Mouse (Mus musculus): ENCODE measurements at regions not wholly inside any gene's neighbourhood (a gene's known extent, or its start where the extent isn't known, plus 50 kb on each side); places are given as distances from the start of the nearest gene placed in this dataset.

DNA sequence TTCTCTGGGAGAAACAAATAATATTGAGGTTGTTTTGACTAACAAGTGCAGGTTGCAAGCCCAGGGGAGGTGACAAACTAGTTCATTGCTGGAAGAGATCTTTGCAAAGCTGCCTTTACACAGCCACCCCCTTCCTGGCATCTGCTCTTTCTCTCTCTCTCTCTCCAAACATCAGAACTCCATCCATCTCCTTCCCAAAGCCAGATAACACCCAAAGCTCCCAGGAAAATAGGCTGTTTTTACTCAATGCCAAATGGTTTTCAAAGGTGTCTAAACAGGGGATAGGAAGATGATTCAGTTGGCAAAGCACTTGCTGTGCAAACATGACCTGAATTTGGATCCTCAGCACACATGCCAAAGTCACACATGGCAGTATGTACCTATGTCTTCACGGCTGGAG, 133.9 kb downstream of the Chst1 start:
- Histone ChIP-seq H3K9me3 (replicated peaks) (no peaks in the 10 kb centered on the region; the same call in 1 of the 2 replicates), H3K9ac (no peak overlapping the region), H3K4me1 (replicated peaks) (no peaks in the 10 kb centered on the region), H3K27ac (ENCODE audit: poor library complexity, severe bottlenecking) (no peak overlapping the region), H3K36me3 (no peaks in the 10 kb centered on the region), H3K4me3 (no peak overlapping the region), H3K27me3 (replicated peaks) (peaks cover 4% of the 10 kb centered on the region; the same call in 1 of the 2 replicates), H3K4me2 (no peak overlapping the region)
- no peak for ATAC-seq (ENCODE audit: insufficient number of reproducible peaks, low FRiP score)
- WGBS: 87% methylated on average over 1 of the region's 1 CpGs

DNA sequence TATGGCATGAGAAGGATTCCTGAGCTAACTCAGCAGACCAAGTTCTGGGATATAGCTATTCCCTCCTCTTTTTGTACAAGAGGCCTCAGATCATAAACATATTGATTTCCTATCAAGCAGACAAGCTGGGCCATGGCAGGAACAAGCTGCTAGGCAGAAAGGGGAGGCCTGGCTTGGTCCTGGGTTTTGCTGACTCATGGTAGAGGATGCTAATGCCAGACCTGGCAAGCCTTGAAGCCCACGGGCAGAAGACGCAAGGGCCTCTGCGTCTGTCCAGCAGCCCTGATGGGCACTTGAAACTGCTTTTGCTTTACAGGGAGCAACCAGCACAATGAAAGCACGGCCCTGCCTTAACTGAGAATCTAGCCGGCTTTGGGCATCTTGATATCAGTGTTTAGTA, 136.3 kb downstream of the Chst1 start:
- Histone ChIP-seq H3K27me3 (replicated peaks) (peaks cover 4% of the 10 kb centered on the region; the same call in 1 of the 2 replicates), H3K4me3 (no peak overlapping the region), H3K4me2 (no peak overlapping the region), H3K36me3 (no peaks in the 10 kb centered on the region), H3K27ac (ENCODE audit: poor library complexity, severe bottlenecking) (no peak overlapping the region), H3K9ac (no peak overlapping the region), H3K4me1 (replicated peaks) (0 out of 2 replicates have a peak, but pooled peaks cover 7% of the 10 kb centered on the region), H3K9me3 (replicated peaks) (no peaks in the 10 kb centered on the region; the same call in 1 of the 2 replicates)
- 72% methylated on average over 5 of the region's 5 CpGs for WGBS
- ATAC-seq (ENCODE audit: insufficient number of reproducible peaks, low FRiP score): no peak

DNA sequence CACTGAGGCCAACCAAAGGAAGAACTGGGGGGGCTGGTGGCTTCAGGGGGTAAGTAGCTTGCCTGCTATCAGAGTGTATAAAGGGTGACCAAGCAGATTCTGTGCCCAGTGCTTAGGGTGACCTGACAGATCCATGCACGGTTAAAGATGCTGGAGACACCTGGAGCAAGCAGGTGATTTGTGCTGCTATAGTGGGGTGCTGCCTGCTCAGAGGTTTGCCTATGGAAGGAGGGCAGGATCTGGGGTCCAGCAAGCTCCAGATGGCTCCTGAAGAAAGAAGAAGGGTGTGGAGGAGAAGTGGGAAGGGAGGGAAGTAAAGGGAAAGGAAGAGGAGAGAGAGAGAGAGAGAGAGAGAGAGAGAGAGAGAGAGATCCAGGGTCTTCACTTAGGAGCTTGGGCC, 137.8 kb downstream of the Chst1 start:
- no peak for ATAC-seq (ENCODE audit: insufficient number of reproducible peaks, low FRiP score)
- no peaks in the 10 kb centered on the region for H3K36me3 ChIP-seq
- no peak overlapping the region for H3K4me3 ChIP-seq
- no peak overlapping the region for H3K4me2 ChIP-seq
- H3K4me1 ChIP-seq (replicated peaks): peaks cover 13% of the 10 kb centered on the region; the same call in 1 of the 2 replicates
- no peak overlapping the region for H3K9ac ChIP-seq
- H3K9me3 ChIP-seq (replicated peaks): no peaks in the 10 kb centered on the region; the same call in 1 of the 2 replicates
- 78% methylated on average over 1 of the region's 1 CpGs for WGBS
- no peak overlapping the region for H3K27ac ChIP-seq (ENCODE audit: poor library complexity, severe bottlenecking)
- peaks cover 4% of the 10 kb centered on the region; the same call in 1 of the 2 replicates for H3K27me3 ChIP-seq (replicated peaks)

DNA sequence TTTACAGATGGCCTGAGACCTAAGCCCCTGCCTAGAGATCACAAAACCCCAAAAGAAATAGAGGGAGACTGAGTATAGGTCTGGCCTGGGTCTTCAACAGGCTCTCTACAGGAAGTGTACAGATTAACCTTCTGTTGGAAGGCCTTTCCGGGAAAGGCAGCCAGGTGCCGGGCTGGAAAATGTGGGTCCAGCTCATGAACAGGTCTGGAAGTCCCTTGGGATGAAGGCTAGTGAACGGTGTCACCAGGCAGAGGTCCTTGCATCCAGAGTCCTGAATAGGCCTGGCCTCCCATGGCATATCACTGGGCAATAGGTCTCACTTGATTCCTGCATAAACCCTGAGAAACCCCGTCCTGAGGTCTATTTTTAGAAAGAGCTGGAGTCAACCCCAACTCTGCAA, 140.1 kb downstream of the Chst1 start:
- Histone ChIP-seq H3K36me3 (no peaks in the 10 kb centered on the region), H3K4me3 (no peak overlapping the region), H3K27me3 (replicated peaks) (peaks cover 4% of the 10 kb centered on the region; the same call in 1 of the 2 replicates), H3K4me1 (replicated peaks) (peaks cover 24% of the 10 kb centered on the region), H3K4me2 (no peak overlapping the region), H3K27ac (ENCODE audit: poor library complexity, severe bottlenecking) (no peak overlapping the region), H3K9ac (no peak overlapping the region), H3K9me3 (replicated peaks) (no peaks in the 10 kb centered on the region)
- no peak for ATAC-seq (ENCODE audit: insufficient number of reproducible peaks, low FRiP score)
- 57% methylated on average over 4 of the region's 4 CpGs for WGBS

DNA sequence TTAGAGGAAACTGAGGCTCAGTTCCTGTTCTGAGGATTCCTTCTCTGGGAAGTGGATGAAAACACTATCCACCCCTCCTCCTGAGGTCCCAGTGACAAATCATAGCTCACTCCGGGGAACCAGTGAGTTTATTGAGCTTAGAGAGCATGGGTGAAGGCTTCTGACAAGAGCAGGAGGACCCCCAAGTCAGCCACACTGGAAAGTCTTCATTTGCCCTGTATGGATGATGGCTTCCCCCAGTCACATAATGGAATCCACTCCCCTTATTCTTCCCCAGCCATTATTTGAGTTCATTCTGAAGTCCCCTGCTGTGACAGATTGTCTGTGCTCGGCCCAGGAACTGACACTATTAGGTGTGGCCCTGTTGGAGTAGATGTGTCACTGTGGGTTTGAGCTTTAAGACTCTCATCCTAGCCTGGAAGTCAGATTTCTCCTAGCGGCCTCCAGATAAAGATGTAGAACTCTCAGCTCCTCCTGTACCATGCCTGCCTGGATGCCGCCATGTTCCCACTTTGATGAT, 141.3 kb downstream of the Chst1 start:
- no peak overlapping the region for H3K4me2 ChIP-seq
- no peaks in the 10 kb centered on the region for H3K36me3 ChIP-seq
- no peaks in the 10 kb centered on the region for H3K9me3 ChIP-seq (replicated peaks)
- no peak overlapping the region for H3K27ac ChIP-seq (ENCODE audit: poor library complexity, severe bottlenecking)
- no peak for ATAC-seq (ENCODE audit: insufficient number of reproducible peaks, low FRiP score)
- no peak overlapping the region for H3K9ac ChIP-seq
- 82% methylated on average over 4 of the region's 4 CpGs for WGBS
- peaks cover 4% of the 10 kb centered on the region; the same call in 1 of the 2 replicates for H3K27me3 ChIP-seq (replicated peaks)
- no peak overlapping the region for H3K4me3 ChIP-seq
- H3K4me1 ChIP-seq (replicated peaks): peaks cover 24% of the 10 kb centered on the region

DNA sequence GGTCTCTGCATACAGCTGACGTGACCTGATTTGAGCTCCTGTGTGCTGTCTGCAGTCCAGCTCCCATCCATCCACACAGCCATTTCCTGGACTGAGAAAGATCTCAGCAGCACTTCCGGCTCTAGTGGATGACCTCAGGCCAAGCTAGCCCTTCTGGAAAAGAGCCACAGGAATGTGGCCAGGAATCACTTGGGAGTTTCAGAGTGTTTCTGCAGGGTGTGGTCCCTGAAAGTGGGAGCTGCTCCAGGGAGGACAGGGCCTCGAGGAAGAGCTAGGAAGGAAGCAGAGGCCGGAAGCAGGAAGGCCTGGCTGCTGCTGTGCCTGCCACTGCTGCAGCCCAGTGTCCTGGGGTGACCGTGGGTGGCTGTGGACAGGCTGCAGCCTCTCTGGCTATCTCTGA, 142.5 kb downstream of the Chst1 start:
- Histone ChIP-seq H3K27ac (ENCODE audit: poor library complexity, severe bottlenecking) (peak overlapping the region; percentile 48), H3K9ac (no peak overlapping the region), H3K4me1 (replicated peaks) (peaks cover 24% of the 10 kb centered on the region), H3K36me3 (no peaks in the 10 kb centered on the region), H3K9me3 (replicated peaks) (no peaks in the 10 kb centered on the region), H3K4me2 (peak overlapping the region; percentile 13; the same call in 1 of the 2 replicates), H3K4me3 (no peak overlapping the region), H3K27me3 (replicated peaks) (peaks cover 4% of the 10 kb centered on the region; the same call in 1 of the 2 replicates)
- ATAC-seq (ENCODE audit: insufficient number of reproducible peaks, low FRiP score): peak; percentile 83
- 26% methylated on average over 5 of the region's 5 CpGs for WGBS

DNA sequence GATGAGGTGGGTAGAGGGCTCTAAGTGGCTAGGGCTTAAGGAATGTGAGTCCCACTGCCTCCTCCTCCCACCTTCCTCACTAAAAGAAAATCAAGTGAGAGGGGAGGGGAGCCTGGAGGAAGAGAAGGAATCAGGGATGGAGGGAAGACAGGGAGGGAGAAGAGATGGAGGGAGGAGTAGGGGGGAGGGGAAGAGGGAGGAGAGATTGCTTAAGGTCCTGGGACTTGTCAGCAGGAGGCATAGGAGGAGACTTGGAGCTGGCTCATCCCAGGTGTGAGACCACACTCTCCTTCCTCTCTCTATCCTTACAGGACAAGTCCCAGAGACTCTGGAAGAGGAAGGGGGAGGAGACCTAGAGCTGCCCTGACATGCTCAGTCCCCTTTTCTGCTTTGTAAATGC, 143.2 kb downstream of the Chst1 start:
- no peak for ATAC-seq (ENCODE audit: insufficient number of reproducible peaks, low FRiP score)
- Histone ChIP-seq H3K9me3 (replicated peaks) (no peaks in the 10 kb centered on the region), H3K36me3 (no peaks in the 10 kb centered on the region), H3K27ac (ENCODE audit: poor library complexity, severe bottlenecking) (peak overlapping the region; percentile 48), H3K9ac (no peak overlapping the region), H3K27me3 (replicated peaks) (peaks cover 4% of the 10 kb centered on the region; the same call in 1 of the 2 replicates), H3K4me3 (no peak overlapping the region), H3K4me1 (replicated peaks) (peaks cover 24% of the 10 kb centered on the region), H3K4me2 (peak overlapping the region; percentile 13; the same call in 1 of the 2 replicates)

DNA sequence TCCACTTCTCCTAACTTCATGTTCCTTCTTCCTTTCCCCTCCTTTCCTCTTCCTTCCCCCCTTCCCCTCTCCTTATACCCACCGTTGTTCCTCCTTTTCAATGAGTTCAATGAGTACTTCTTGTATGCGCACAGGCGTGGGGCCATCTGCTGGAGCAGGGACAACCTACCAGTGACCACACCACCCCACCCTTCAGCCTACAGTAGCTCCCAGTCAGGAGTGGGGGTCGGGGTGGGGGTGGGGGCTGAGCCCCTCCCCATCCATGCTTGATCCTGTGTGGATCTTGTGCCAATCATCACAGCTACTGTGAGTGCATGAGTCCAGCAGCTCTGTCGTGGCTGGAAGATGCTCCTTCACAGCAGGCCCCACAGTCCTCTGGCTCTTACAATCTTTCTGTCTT, 143.6 kb downstream of the Chst1 start:
- Histone ChIP-seq H3K4me3 (no peak overlapping the region), H3K9ac (peak overlapping the region; percentile 7; the same call in 1 of the 2 replicates), H3K27ac (ENCODE audit: poor library complexity, severe bottlenecking) (no peak overlapping the region), H3K9me3 (replicated peaks) (no peaks in the 10 kb centered on the region), H3K4me1 (replicated peaks) (peaks cover 24% of the 10 kb centered on the region), H3K36me3 (no peaks in the 10 kb centered on the region), H3K27me3 (replicated peaks) (peaks cover under 1% of the 10 kb centered on the region; the same call in 1 of the 2 replicates), H3K4me2 (0 out of 2 replicates have a peak overlapping the region, but pooled peaks have one; percentile 13)
- peak; percentile 26; the same call in 1 of the 2 replicates for ATAC-seq (ENCODE audit: insufficient number of reproducible peaks, low FRiP score)
- 46% methylated on average over 5 of the region's 5 CpGs for WGBS

DNA sequence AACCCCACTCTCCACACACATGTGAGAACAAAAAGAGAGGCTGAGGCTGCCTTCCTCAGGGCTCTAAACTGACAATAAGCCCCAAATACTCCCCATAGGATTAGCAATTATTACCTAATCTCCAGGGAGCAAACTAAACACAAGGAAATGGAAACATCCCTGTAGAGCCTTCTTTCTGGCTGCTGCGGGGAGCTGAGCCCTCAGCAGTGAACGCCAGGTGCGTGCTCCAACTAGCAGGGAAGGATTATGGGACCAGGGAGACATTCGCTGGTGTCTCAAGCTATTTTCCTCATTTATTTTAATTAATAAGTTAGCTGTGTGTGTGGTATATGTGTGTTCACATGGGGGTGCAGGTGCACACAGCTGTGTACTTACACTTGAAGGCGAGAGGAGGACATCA, 144.4 kb downstream of the Chst1 start:
- ATAC-seq (ENCODE audit: insufficient number of reproducible peaks, low FRiP score): no peak
- no peaks in the 10 kb centered on the region for H3K36me3 ChIP-seq
- no peak overlapping the region for H3K27ac ChIP-seq (ENCODE audit: poor library complexity, severe bottlenecking)
- no peaks in the 10 kb centered on the region for H3K9me3 ChIP-seq (replicated peaks)
- no peak overlapping the region for H3K4me2 ChIP-seq
- no peak overlapping the region for H3K9ac ChIP-seq
- H3K4me3 ChIP-seq: no peak overlapping the region
- WGBS: 69% methylated on average over 5 of the region's 5 CpGs
- no peaks in the 10 kb centered on the region for H3K27me3 ChIP-seq (replicated peaks)
- H3K4me1 ChIP-seq (replicated peaks): peaks cover 24% of the 10 kb centered on the region

DNA sequence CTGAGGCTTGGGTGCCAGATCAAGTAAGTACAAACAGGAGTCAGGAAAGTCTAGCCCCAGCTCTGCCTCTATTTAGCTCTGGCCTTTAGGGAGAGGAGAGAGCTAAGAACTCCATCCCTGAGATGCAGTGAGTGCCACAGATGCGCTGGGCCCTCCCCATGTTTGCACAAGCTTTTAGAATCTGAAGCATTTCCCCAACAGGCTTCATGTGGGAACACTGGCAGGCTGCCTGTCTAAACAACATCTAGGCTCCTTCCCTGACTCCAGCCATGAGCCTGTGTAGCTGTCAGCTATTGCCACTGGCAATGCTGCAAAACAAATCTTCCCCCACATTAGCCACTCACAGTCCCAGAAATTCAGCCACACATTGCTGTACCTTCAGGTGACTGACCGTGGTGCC, 147.9 kb downstream of the Chst1 start:
- no peak for ATAC-seq (ENCODE audit: insufficient number of reproducible peaks, low FRiP score)

DNA sequence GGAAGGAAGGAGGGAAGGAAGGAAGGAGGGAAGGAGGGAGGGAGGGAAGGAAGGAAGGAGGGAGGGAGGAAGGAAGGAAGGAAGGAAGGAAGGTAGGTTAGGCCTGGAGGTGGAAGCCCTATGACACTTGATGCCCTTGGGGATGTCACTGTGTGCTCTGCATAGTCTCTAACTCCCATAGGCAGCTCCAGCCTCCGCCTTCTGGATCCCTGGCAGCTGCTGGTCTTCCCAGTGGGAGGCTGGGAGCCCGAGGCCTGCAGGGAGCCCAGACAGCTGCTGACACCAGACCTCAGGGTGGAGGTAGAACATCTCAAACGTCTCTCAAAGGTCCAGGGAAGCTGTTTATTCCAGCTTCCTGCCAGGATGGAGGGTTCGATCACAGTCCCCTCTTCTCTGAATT, 150.6 kb downstream of the Chst1 start:
- no peak overlapping the region for H3K4me2 ChIP-seq
- H3K36me3 ChIP-seq: no peaks in the 10 kb centered on the region
- ATAC-seq (ENCODE audit: insufficient number of reproducible peaks, low FRiP score): no peak
- H3K4me1 ChIP-seq (replicated peaks): no peaks in the 10 kb centered on the region
- H3K27me3 ChIP-seq (replicated peaks): no peaks in the 10 kb centered on the region
- 30% methylated on average over 4 of the region's 4 CpGs for WGBS
- no peak overlapping the region for H3K9ac ChIP-seq
- H3K27ac ChIP-seq (ENCODE audit: poor library complexity, severe bottlenecking): no peak overlapping the region
- no peaks in the 10 kb centered on the region for H3K9me3 ChIP-seq (replicated peaks)
- no peak overlapping the region for H3K4me3 ChIP-seq

More for the DNA sequence above, 147.9 kb downstream of the Chst1 start:
- Histone ChIP-seq H3K27ac (ENCODE audit: poor library complexity, severe bottlenecking) (no peak overlapping the region), H3K27me3 (replicated peaks) (no peaks in the 10 kb centered on the region), H3K4me2 (no peak overlapping the region), H3K4me3 (no peak overlapping the region), H3K4me1 (replicated peaks) (peaks cover 10% of the 10 kb centered on the region), H3K36me3 (no peaks in the 10 kb centered on the region), H3K9me3 (replicated peaks) (no peaks in the 10 kb centered on the region), H3K9ac (no peak overlapping the region)
- 64% methylated on average over 2 of the region's 2 CpGs for WGBS

DNA sequence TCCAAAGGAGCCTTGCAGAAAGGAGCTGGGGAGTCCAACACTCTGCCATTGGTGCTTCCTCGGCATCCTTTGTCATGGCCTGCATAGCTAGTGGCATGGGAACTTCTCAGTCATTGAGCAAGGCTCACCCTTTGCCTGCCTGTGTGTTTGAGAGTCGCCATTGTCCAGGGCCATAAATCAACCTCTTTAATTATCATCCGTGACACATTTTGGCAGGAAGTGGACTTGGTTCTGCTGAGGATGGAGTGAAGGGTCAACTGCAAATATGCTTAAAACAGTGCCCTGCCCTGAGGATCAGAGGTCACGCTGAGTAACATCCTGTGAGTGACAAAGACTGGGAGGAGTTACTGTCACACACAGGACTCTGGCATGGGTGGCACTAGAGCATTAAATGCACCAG, 151.2 kb downstream of the Chst1 start:
- no peaks in the 10 kb centered on the region for H3K27me3 ChIP-seq (replicated peaks)
- no peak overlapping the region for H3K4me2 ChIP-seq
- no peak overlapping the region for H3K27ac ChIP-seq (ENCODE audit: poor library complexity, severe bottlenecking)
- H3K36me3 ChIP-seq: no peaks in the 10 kb centered on the region
- no peak for ATAC-seq (ENCODE audit: insufficient number of reproducible peaks, low FRiP score)
- no peaks in the 10 kb centered on the region for H3K9me3 ChIP-seq (replicated peaks)
- H3K9ac ChIP-seq: no peak overlapping the region
- no peaks in the 10 kb centered on the region for H3K4me1 ChIP-seq (replicated peaks)
- 47% methylated on average over 4 of the region's 4 CpGs for WGBS
- no peak overlapping the region for H3K4me3 ChIP-seq
